Mouse (Mus musculus): ENCODE data around the gene Fastkd2.

- TF ChIP-seq POLR2A (IDR thresholded peaks at IDR 0.05; ENCODE audit: insufficient read depth, low read depth, low read length) = no peak
- no peak for TF ChIP-seq CTCF (IDR thresholded peaks at IDR 0.05)
- TF ChIP-seq EP300 (IDR thresholded peaks at IDR 0.05; ENCODE audit: insufficient read depth, low read depth, low read length) = no peak
These were observed 46.0 kb downstream of the Fastkd2 start for GRCm38 (mm10) chr1:63776396-63776795.
